Mouse (Mus musculus): ENCODE measurements around the gene Hck. TPM values are rescaled to one million over a fixed set of nuclear protein-coding genes. Genes with fewer than 3 reads are reported as not detected.

The Hck gene
- total RNA-seq, 1 experiment from 2014 or later = 2.0 TPM

DNA sequence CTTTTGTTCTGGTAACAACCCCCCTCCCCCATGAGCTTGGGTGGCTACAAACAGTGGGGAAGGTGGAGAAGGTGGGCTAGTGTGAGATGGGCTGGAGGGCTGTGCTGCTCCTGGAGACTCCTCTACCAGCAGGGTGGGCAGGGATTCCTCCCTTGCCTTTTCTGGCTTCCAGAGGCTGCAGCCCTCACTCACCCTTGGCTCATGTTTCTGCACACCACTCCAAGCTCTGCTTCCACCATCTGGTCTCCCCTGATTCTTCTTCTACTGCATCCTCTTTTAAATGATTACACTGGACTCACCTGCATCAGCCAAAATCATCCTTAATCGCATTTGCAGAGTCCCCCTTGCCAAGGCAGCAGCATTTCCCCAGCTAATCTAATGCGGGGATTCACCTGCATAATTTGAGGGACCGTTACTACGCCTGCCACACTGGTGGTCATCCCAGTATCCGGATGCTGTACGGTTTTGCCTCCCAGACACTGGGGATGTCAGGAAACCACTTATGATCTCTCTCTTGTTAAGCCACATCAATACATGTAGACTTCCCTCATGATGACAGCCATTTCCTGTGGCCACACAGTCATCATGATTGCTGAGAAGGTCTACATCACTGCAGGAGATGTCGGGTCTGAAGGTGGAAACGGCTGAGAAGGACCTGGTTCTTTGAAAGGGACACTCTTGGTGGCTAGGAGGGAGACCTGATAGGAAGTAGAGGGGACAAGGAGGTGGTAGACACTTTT is 43.8 kb downstream of the Hck start:
- DNase-seq = no peak

- no peak for DNase-seq
These were observed 44.8 kb downstream of the Hck start for GRCm38 (mm10) chr2:153153033-153153450.

GRCm38 (mm10) chr2:153157270-153157669 is 49.0 kb downstream of the Hck start:
- peak; percentile 40 for DNase-seq

DNA sequence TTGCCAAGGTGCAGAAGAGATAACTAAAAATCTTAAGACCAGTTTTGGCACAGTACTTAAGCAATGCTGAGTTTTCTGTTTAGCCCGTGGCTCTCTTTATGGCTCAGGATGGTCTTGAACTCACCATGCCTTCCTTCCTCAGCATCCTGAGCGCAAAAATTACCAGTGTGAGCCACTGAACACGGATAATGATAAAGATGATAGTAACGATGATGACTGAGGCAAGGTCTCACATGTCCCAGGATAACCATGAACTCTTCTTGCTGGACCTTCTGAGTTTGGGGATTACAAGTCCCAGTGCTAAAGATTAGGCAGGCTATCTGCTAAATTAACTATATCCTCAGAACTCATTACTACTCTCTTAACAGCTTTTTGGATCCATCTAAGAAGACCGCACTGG is 51.9 kb downstream of the Hck start:
- no peak for DNase-seq

DNA sequence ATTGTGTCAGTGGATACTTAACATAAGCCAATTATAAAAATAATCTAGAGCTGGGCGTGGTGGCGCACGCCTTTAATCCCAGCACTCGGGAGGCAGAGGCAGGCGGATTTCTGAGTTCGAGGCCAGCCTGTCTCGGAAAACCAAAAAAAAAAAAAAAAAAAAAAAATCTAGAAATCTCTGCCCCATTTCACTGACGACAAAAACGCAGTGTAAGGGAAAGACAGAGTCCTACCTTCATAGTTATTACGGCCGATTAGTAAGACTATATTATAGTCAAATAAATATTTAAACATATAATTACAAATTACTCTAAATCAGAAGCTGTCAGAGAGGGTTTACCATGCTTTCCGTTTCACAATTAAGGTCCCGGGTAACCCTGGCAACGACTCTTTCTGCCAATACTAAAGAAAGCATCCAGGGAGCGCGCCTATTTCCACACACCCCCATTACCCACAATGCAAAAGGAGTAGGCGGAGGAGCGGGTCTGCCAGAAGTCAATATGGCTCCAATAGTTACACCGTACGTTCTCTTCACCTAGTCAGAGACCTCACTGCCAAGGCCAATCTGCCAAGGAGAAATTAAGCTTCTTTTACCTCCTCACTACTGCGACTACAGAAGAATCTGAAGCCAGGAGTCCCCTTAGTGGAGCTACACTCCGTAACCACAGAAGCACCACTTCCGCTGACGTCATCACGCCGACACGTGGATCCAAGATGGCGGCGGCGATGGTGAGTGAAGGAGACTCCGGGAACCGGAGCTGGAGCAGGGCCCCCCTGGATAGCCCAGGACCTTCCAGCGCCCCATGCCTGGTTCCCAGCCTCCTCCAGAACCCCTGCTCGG is 52.8 kb downstream of the Hck start, which contains the start of gene Tm9sf4:
TSS of gene Tm9sf4 (plus strand) at position 460 of the 840 bp plus-strand sequence.
- DNase-seq = peak; percentile 92

DNA sequence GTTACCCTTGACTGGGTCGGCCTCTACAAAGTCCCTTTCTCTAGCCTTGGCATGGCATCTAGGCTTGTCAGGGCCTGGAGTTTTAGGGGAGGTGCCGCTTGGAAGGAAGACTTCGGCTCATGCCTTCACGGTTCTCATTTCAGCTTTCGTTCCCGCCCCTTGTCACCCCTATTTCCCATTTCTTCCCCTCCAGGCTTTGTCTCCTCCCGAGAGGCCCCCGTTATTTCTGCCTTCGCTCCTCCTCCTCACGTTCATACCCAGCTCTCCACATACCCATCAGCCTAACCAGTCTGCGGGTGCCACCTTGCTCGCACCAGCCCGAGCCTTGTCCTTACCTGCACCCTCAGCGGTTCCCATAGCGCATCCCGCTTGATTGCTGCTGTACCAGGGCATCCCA is 53.4 kb downstream of the Hck start:
- no peak for DNase-seq

GRCm38 (mm10) chr2:153167136-153167535 is 58.9 kb downstream of the Hck start:
- no peak for DNase-seq

GRCm38 (mm10) chr2:153168134-153168820 is 60.0 kb downstream of the Hck start:
- DNase-seq = peak; percentile 30

- DNase-seq = no peak
These were observed 62.4 kb downstream of the Hck start for GRCm38 (mm10) chr2:153170490-153171224.

DNA sequence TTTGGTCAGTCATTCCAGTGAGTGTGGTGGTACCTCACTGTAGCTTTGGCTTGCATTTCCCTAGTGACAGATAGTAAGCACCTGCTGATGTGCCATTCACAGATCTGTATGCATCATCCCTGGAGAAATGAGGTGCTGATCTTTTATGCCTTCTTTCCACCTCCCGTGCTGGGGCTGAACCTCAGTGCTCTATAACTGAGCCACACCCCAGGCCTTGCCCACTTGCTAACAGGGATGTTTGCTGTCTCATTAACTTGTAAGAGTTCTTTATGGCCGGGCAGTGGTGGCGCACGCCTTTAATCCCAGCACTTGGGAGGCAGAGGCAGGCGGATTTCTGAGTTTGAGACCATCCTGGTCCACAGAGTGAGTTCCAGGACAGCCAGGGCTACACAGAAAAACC is 63.7 kb downstream of the Hck start:
- no peak for DNase-seq

DNA sequence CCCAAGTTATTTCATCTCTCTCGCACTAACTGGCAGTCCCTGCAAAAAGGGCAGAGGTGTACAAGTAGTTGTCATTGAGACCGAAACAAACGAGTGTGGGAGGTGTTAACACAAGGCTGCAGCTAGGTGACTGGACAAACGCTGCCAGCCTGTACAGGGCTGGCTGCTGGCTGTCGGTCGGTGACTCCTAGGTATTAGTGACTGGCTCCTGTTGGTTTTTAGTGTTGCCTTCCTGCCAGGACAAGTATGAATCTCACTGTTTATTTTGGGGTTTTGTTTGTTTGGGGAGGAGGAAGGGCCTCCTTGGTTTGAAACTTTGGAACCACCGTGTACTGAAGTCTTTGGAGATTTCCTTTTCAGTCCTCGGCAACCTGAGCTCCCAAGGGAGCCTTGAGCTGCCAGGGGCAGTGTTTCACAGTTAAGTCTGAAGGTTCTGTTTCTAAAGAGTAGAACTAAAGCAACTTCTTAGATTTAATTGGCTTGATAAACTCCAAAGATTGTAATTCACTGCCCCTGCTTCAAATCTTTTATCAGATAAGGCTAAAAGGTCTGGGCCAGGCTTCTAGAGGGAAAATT is 67.8 kb downstream of the Hck start:
- DNase-seq = peak; percentile 58

GRCm38 (mm10) chr2:153177188-153177587 is 68.9 kb downstream of the Hck start:
- DNase-seq = no peak

DNA sequence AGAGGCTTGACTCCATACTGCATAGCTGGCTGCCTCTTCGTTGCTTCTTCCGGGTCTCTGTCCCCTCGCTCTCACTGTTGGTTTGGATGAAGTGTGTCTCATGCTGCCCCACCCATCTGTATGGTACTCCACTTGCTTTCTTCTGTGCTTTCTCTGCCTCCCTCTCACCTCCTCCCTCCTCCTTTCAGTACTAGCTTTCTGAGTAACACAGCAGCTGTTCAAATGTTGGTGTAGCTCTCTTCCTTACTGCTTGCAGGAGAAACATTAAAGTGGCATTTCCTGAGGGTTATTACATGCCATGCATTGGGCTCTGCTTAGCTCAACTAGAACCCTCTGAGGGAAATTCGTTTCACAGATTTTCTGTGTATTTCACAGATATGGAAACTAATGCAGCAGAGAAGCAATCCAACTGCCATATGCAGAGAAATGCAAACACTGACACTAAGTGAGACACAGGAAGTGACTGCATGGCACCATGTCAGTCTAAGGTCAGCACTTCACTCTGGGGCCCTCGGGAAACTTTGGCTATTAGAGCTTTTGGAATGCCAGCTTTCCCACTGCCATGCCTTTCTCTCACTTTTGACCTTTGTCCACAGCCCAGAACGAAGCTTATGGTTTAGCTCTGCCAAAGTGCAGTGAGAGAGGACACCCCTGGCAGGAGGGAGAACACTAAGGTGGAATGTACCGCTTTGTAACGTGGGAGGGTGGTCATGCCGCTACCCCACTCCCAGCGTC is 71.0 kb downstream of the Hck start:
- DNase-seq = no peak

- peak; percentile 42 for DNase-seq
These were observed 71.7 kb downstream of the Hck start for GRCm38 (mm10) chr2:153179961-153180360.

- peak; percentile 27 for DNase-seq
These were observed 77.9 kb downstream of the Hck start for GRCm38 (mm10) chr2:153186176-153186591.

DNA sequence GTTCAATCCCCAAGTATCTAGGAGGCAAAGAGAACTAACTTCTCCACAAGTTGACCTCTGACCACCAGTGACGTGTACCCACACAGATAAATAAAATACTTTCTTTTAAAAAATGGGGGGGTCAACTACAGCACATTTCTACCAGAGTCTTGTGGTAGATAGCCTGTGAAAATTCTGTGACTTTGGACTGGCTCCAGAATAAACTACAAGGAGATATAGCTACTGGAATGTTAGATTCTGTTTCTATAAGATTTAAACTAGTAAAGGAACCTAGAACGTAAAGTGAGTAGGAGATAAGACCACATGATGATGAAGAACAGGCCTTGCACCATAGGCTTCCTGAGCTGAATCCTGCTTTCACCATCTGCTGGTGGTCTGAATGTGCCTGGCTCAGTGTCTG is 79.6 kb downstream of the Hck start:
- DNase-seq = no peak

DNA sequence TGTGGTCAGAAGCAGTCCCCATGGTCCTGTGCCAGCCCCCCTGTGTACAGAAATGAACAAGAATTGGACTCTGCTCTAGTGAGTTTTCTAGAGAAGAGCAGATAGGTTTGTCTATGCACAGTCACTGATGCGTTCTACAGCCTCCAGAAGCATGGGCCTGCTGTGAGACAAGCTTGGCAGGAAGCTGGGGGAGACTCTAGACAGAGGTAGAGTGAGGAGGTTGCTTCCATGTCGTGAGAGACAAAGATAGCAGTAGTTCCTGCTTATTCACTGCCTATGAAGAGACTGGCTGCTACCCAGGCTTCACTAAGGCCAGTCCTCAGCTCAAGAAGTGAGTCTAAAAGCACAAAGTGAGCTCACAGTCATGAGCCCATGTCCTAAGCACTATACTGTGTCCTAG is 83.0 kb downstream of the Hck start:
- no peak for DNase-seq

GRCm38 (mm10) chr2:153194255-153194654 is 86.0 kb downstream of the Hck start:
- no peak for DNase-seq

DNA sequence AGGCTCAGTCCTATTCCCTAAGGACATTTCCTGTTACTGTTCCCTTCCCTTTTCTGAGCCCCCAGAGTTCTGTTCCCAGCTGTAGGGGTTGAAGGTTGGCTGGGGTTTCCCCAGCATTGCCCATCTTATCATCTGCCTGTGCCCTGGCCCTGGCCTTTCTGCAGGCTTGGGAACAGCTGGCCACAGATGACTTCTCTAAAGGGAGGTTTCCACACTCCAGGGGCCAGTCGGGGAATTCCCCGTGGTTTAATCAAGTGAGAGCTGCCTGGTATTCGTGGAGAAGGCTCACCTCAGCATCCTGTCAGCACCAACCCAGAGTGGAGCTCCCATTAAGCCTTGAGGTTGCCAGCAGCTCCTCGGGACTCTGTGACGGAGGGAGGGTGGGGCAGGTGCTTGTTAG is 90.2 kb downstream of the Hck start:
- no peak for DNase-seq

DNA sequence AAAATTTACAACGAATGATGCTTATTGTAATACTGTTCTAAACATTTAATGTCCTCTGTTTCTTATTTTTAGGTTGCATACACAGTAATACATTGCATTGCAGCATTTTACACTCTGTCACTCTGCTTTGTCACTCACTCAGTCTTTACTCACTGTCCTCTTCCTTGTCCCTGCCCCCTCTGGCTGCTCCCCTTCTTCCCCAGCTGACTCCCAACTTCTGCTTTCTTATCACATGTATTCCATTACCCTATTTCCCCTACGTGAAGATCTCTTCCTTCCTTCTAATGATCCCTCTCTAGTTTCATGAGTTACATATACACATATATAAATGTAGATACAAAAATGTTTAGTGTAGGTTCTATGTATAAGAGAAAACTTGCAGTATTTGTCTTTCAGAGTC is 90.8 kb downstream of the Hck start:
- DNase-seq = no peak
